Mouse (Mus musculus) testis, adult 2 months (tissue): ENCODE measurements around the gene Stim1.

ENCODE experiments used
- CTCF ChIP-seq: fragments of 200-500 bp; IDR thresholded peaks from 2 replicates; pipeline ENCODE4 v1.5.1; 2012; ENCODE audit warnings: low read depth, mild to moderate bottlenecking, inconsistent platforms, low read length, moderate library complexity; ENCODE audit not compliant: control insufficient read depth, insufficient read depth, insufficient replicate concordance
- POLR2A ChIP-seq: fragments of 200-500 bp; IDR thresholded peaks from 2 replicates; pipeline ENCODE4 v1.6.1; 2012; ENCODE audit warnings: low read depth, mild to moderate bottlenecking, inconsistent platforms, low read length, moderate library complexity; ENCODE audit not compliant: control insufficient read depth

DNA sequence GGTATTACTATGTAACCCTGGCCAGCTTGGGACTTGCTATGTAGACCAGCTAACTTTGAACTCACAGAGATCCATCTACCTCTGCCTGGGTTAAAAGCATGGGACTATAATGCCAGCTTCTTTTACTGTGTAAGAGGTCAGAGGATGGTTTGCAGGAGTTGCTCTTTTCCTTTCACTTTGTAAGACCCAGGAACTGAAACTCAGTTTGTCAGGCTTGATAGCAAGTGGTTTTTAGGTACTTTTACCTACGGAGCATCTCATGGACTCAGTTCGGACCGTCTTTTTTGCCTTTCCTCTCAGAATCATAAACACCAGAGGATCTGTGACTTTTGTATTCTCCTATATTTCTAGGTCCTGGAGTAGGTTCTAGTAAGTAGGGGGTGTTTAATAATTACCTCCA, 128.7 kb downstream of the Stim1 start:
- TF ChIP-seq CTCF (no peak), POLR2A (no peak)
